Mouse (Mus musculus): Measurements from ENCODE around the gene Fermt3. TPM values are rescaled to one million over a fixed set of nuclear protein-coding genes. Genes with fewer than 3 reads are reported as not detected.

The Fermt3 gene
- polyA plus RNA-seq, 1 experiment from 2014 or later = 3.8 TPM

DNA sequence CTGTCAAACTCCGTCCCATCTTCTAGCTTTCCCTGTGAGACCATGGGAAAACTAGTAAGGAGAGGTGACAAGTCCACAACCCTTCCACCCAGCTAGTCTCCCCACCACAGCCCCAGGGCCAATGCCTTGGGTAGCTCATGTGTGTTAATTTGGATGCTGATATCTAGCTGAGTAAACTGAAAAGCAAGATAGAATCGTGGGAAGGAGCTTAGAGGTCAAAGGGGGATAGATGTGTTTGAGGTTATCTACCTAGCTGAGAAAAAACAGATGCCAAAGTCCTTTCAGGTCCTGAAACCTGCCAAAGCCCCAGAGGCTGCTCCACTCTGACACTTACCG, 40.7 kb downstream of the Fermt3 start:
- peaks cover 26% of the 10 kb centered on the region for H3K4me1 ChIP-seq (replicated peaks; ENCODE audit: control insufficient read depth, insufficient read depth, low read length)
- DNase-seq (ENCODE audit: low spot score) (no peak), ATAC-seq (ENCODE audit: low FRiP score) (no peak)
- H3K4me2 ChIP-seq (replicated peaks) = peak overlapping the region; percentile 63
- H3K9ac ChIP-seq = peak overlapping the region; percentile 62
- no peaks in the 10 kb centered on the region for H3K27me3 ChIP-seq (ENCODE audit: control insufficient read depth, insufficient read depth, low read length)
- no peak overlapping the region for H3K27ac ChIP-seq
- WGBS = 48% methylated on average over 3 of the region's 3 CpGs
- peak overlapping the region; percentile 51 for H3K4me3 ChIP-seq (replicated peaks; ENCODE audit: low read length)
- no peaks in the 10 kb centered on the region for H3K9me3 ChIP-seq (ENCODE audit: control insufficient read depth, low read length)
- H3K36me3 ChIP-seq (replicated peaks; ENCODE audit: control insufficient read depth, insufficient read depth) = peaks cover 34% of the 10 kb centered on the region

DNA sequence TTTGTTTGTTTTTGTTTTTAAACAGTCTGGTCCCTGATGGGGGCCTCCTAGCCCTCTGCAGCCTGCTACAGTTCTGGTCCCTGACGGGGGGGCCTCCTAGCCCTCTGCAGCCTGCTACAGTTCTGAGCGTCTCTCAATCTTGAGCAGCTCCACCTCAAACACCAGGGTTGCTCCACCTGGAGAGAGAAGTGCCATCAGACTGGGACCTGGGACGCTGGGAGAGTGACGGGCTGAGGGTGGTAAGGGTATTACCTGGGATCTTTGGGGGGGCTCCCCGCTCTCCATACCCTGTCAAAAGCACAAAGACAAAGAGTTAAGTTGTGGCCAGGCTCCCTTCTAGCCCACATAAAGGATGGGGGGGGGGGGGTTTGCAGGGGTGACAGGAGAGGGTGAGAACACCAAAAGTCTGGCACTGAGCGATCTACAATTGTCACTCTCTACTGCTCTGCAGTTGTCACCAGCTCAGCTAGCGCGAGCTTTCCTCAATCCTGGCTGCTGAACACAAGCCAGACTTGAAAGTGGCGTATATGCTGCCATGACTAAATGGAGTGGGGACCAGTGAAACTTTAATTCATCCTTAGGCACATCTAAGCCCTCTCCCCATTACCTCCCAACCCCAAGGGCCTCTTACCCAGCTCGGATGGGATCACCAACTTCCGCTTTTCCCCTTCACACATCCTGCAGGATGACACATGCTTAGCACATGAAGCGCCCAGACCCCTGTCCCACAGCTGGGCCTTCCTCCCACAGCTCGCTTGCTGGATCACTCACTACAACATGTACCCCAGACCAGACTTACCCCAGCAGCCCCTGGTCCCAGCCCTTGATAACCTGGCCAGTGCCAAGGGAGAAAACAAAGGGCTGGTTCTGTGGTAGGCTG, 41.3 kb downstream of the Fermt3 start:
- Histone ChIP-seq H3K4me2 (replicated peaks) (peak overlapping the region; percentile 63), H3K9me3 (ENCODE audit: control insufficient read depth, low read length) (no peaks in the 10 kb centered on the region), H3K36me3 (replicated peaks; ENCODE audit: control insufficient read depth, insufficient read depth) (peaks cover 31% of the 10 kb centered on the region), H3K4me1 (replicated peaks; ENCODE audit: control insufficient read depth, insufficient read depth, low read length) (peaks cover 26% of the 10 kb centered on the region), H3K27ac (no peak overlapping the region), H3K9ac (peak overlapping the region; percentile 62), H3K4me3 (replicated peaks; ENCODE audit: low read length) (peak overlapping the region; percentile 51), H3K27me3 (ENCODE audit: control insufficient read depth, insufficient read depth, low read length) (no peaks in the 10 kb centered on the region)
- ATAC-seq (ENCODE audit: low FRiP score) = no peak
- WGBS = 84% methylated on average over 13 of the region's 13 CpGs
- no peak for DNase-seq (ENCODE audit: low spot score)

DNA sequence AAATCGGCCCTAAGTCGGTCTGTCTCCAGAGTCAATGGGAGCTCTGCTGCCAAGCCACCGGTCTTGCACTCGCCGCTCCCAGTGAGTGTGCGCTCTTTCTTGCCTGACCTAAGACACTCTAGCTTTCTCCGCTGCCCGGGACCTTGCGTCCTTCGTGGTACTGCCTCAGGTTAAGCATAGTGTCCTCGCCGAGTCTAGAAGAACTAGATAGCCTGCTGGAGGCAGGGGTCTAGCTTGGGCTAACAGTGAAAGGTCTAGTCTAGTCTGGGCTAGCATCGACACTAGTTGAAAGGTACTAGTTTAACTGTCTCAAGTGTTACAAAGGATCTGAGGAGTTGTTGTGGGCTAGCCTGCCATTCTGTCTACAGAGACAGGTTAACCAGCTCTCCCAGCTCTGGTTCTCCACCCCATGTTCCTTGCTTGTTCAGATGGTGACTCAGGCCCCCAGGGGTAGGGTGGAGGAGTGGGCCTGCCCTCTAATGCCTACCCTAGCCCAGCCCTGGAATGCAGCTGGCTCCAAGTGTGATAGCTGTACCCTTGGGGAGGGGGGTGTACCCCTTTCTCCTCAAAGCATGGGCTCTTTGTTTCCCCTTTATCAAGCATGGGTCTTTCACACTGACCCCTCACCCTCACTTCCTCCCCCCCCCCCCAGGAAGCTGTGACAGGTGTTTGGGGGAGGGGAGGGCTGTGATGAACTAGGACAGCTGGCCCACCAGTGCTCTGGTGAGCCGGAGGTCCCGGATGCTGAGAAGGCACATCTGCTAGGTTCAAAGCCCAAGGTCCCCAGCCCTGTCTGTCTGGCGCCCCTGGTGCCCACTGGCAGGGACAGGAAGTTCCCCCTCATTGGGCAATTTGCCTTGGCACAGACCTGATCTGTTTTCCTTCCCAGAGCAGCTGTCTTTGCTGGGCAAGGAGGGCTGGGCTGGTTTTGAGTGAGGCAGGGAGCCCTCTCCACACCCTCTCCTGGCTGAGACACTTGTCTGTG, 43.4 kb downstream of the Fermt3 start, which contains the start of gene Plcb3:
Gene Plcb3 (minus strand): TSS at position 934 of the 985 bp plus-strand sequence.
- peak within 1 kb of the TSS; percentile 80 for H3K9ac ChIP-seq
- H3K27me3 ChIP-seq (ENCODE audit: control insufficient read depth, insufficient read depth, low read length) = no peaks in the 10 kb centered on the region
- H3K36me3 ChIP-seq (replicated peaks; ENCODE audit: control insufficient read depth, insufficient read depth) = peaks cover 22% of the 10 kb centered on the region
- peak within 1 kb of the TSS; percentile 66 for H3K4me3 ChIP-seq (replicated peaks; ENCODE audit: low read length)
- 0% methylated on average over 16 of the region's 16 CpGs for WGBS
- no peak for ATAC-seq (ENCODE audit: low FRiP score)
- no peaks in the 10 kb centered on the region for H3K9me3 ChIP-seq (ENCODE audit: control insufficient read depth, low read length)
- H3K4me1 ChIP-seq (replicated peaks; ENCODE audit: control insufficient read depth, insufficient read depth, low read length) = peaks cover 23% of the 10 kb centered on the region
- peak; percentile 77 for DNase-seq (ENCODE audit: low spot score)
- peak within 1 kb of the TSS; percentile 81 for H3K4me2 ChIP-seq (replicated peaks)
- H3K27ac ChIP-seq = peak within 1 kb of the TSS; percentile 95

DNA sequence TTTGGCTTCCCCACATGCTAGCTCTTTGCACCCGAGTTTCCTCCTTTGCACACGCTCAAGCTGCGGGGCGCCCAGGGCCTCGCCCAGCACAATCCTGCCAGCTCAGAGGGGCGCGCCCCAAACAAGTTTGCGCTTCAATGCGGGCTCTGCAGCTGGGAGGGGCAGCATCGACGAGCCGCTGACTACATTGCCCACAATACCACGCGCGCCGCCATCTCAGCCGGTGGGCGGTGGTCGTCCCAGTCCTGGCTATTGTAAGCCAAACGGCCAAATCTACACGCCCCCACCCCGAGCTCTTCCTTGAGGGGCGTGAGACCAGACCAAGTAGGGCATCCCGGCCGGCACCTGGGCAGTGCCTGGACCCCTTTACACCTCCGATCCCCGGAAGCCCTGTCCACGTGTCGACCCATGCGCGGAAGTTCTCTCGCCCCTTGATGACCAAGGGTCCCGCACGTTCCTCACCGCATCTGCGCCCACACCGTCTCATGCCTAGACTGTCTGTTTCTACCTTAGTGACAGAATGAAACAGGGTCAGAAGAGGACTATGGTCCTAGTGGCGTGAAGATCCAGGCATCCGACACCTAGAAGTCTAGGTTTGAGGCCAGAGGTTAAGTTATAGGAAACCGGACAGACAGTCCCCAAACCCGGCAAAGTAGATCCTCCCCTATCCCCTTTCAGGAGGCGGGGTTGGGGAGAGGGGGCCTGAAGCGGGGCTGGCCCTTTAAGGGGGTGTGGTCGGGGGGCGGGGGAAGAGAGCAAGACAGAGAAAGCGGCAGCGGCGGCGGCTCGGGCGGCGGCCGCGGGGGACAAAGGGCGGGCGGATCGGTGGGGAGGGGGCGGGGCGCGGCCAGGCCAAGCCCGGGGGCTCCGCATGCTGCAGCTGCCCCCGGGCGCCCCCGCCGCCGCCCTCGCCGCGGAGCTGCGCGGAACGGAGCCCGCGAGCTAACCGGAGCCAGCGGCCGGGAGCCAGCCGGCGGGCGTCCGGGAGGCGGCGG, 44.8 kb downstream of the Fermt3 start, which contains the start of gene Ppp1r14b:
Gene Ppp1r14b (plus strand): TSS at position 758 of the 995 bp plus-strand sequence.
- WGBS = under 1% methylated on average over 75 of the region's 84 CpGs
- Histone ChIP-seq H3K36me3 (replicated peaks; ENCODE audit: control insufficient read depth, insufficient read depth) (peaks cover 22% of the 10 kb centered on the region), H3K4me3 (replicated peaks; ENCODE audit: low read length) (peak within 1 kb of the TSS; percentile 66), H3K4me1 (replicated peaks; ENCODE audit: control insufficient read depth, insufficient read depth, low read length) (peaks cover 30% of the 10 kb centered on the region), H3K27me3 (ENCODE audit: control insufficient read depth, insufficient read depth, low read length) (peaks cover 11% of the 10 kb centered on the region), H3K27ac (peak within 1 kb of the TSS; percentile 95), H3K9me3 (ENCODE audit: control insufficient read depth, low read length) (no peaks in the 10 kb centered on the region), H3K9ac (peak within 1 kb of the TSS; percentile 80), H3K4me2 (replicated peaks) (peak within 1 kb of the TSS; percentile 81)
- ATAC-seq (ENCODE audit: low FRiP score) (peak; percentile 61), DNase-seq (ENCODE audit: low spot score) (peak; percentile 79)

DNA sequence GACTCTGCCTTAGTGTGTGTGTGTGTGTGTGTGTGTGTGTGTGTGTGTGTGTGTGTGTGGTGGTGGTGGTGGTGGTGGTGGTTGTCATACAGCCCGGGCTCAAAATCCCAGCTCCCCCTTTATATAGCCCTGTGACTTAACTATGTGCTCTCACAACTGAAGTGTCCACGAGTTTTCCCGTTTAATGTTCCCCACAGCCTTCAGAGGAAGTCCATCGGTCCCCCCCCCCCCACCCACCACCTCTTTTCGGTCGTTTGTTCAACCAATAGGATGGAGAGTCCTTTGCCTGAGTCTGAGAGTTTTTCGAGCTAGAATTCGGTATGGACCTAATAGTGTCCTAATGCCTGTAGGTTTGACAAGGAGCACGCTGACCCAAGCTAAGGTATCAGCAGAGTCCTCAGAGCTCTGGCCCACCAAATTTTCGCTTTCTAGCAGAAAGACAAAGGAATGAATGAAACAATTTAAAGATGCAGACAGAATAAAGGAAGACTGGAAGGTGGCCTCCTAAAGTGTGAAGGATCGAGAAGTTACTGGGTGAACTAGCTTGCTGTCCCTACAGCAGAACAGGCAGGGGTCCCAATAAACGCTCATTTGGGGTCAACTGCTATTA, 45.6 kb downstream of the Fermt3 start:
- no peak for ATAC-seq (ENCODE audit: low FRiP score)
- 0 out of 2 replicates have a peak overlapping the region, but pooled peaks have one; percentile 95 for H3K27ac ChIP-seq
- peak overlapping the region; percentile 66 for H3K4me3 ChIP-seq (replicated peaks; ENCODE audit: low read length)
- H3K27me3 ChIP-seq (ENCODE audit: control insufficient read depth, insufficient read depth, low read length) = peaks cover 20% of the 10 kb centered on the region
- H3K9me3 ChIP-seq (ENCODE audit: control insufficient read depth, low read length) = no peaks in the 10 kb centered on the region
- H3K9ac ChIP-seq = peak overlapping the region; percentile 80
- H3K4me1 ChIP-seq (replicated peaks; ENCODE audit: control insufficient read depth, insufficient read depth, low read length) = peaks cover 22% of the 10 kb centered on the region
- 35% methylated on average over 12 of the region's 12 CpGs for WGBS
- peak overlapping the region; percentile 81 for H3K4me2 ChIP-seq (replicated peaks)
- no peak for DNase-seq (ENCODE audit: low spot score)
- H3K36me3 ChIP-seq (replicated peaks; ENCODE audit: control insufficient read depth, insufficient read depth) = peaks cover 21% of the 10 kb centered on the region

DNA sequence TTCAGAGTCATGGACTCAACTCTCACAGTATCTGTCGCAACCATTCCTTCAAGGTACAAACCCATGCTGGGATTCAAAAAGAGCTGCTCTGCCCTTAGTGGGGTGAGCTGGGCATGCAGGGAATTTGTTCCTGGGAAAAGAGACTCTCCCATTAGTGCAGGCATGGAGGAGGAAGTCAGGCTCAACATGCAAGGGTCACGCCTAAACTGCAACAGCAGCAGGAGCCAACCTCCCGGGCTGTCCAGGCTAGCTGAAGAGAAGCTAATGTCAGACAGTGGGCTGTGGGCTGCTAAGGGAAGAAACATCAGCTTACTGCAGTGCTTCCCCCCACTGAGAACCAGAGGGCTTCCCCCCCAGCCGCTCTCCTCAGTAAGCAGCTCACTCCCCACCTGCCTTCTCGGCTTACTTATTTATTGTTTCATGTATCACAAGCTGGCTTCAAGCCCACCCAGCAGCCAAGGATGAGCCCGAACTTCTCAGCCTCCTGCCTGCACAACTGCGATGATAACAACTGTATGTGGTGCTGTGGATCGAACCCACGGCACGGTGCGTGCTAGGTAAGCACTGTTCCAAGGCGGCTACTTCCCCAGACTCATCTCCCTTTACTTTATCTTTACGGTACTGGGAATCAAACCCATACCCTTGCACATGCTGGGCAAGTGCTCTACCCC, 46.9 kb downstream of the Fermt3 start:
- Histone ChIP-seq H3K4me1 (replicated peaks; ENCODE audit: control insufficient read depth, insufficient read depth, low read length) (peaks cover 17% of the 10 kb centered on the region), H3K9ac (no peak overlapping the region), H3K27ac (no peak overlapping the region), H3K4me2 (replicated peaks) (no peak overlapping the region), H3K4me3 (replicated peaks; ENCODE audit: low read length) (no peak overlapping the region), H3K27me3 (ENCODE audit: control insufficient read depth, insufficient read depth, low read length) (peaks cover 23% of the 10 kb centered on the region), H3K36me3 (replicated peaks; ENCODE audit: control insufficient read depth, insufficient read depth) (peaks cover 8% of the 10 kb centered on the region), H3K9me3 (ENCODE audit: control insufficient read depth, low read length) (no peaks in the 10 kb centered on the region)
- 80% methylated on average over 13 of the region's 13 CpGs for WGBS
- DNase-seq (ENCODE audit: low spot score) (no peak), ATAC-seq (ENCODE audit: low FRiP score) (no peak)

DNA sequence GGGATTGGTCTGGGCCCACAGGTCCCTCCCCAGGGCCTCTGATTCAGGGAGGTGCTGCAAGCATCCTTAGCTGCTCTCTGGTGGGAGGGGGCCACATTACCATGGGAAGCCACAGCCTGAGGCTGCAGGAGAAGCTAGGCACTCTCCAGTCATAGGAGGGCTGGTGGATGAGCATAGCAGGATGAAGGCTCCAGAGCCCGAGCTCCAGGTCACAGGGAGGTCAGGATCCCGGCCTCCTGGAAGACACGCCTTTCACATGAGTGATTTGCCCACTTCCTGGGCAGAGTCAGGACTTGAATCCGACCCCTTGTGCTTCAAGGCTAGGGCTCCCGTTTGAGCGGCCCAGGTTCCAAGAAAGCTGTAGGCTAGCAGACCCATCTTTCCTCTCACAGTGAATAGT, 47.6 kb downstream of the Fermt3 start:
- Histone ChIP-seq H3K36me3 (replicated peaks; ENCODE audit: control insufficient read depth, insufficient read depth) (peaks cover 2% of the 10 kb centered on the region; the same call in 1 of the 2 replicates), H3K27ac (no peak overlapping the region), H3K9me3 (ENCODE audit: control insufficient read depth, low read length) (no peaks in the 10 kb centered on the region), H3K4me3 (replicated peaks; ENCODE audit: low read length) (no peak overlapping the region), H3K4me2 (replicated peaks) (no peak overlapping the region), H3K9ac (no peak overlapping the region), H3K4me1 (replicated peaks; ENCODE audit: control insufficient read depth, insufficient read depth, low read length) (peaks cover 13% of the 10 kb centered on the region), H3K27me3 (ENCODE audit: control insufficient read depth, insufficient read depth, low read length) (peaks cover 23% of the 10 kb centered on the region)
- ATAC-seq (ENCODE audit: low FRiP score) (no peak), DNase-seq (ENCODE audit: low spot score) (no peak)
- 46% methylated on average over 6 of the region's 6 CpGs for WGBS
